Mouse (Mus musculus): ENCODE measurements around the gene Adamts17.

Gene Adamts17

GRCm38 (mm10) chr7:66933251-66933650, 93.7 kb downstream of the Adamts17 start:
- CTCF ChIA-PET, result no interaction called here

- CTCF ChIA-PET, result no interaction called here
These were observed 94.5 kb downstream of the Adamts17 start for GRCm38 (mm10) chr7:66934062-66934461.

- CTCF ChIA-PET, result no interaction called here
These were observed 95.5 kb downstream of the Adamts17 start for GRCm38 (mm10) chr7:66935041-66935440.

GRCm38 (mm10) chr7:66936042-66936755, 96.7 kb downstream of the Adamts17 start:
- CTCF ChIA-PET, result no interaction called here

GRCm38 (mm10) chr7:66936911-66937310, 97.4 kb downstream of the Adamts17 start:
- CTCF ChIA-PET, result no interaction called here

- CTCF ChIA-PET, result no interaction called here
These were observed 99.7 kb downstream of the Adamts17 start for GRCm38 (mm10) chr7:66938988-66939783.

- CTCF ChIA-PET, result no interaction called here
These were observed 101.2 kb downstream of the Adamts17 start for GRCm38 (mm10) chr7:66940761-66941160.

GRCm38 (mm10) chr7:66949006-66949405, 109.5 kb downstream of the Adamts17 start:
- CTCF ChIA-PET, result no interaction called here

- CTCF ChIA-PET, result interaction anchor here (0.5 kb wide), 1 partner anchor 1266 kb away, joined by 4 read pairs; no protein-coding TSS in a partner anchor
These were observed 113.4 kb downstream of the Adamts17 start for GRCm38 (mm10) chr7:66952921-66953320.

GRCm38 (mm10) chr7:66954073-66954472, 114.5 kb downstream of the Adamts17 start:
- CTCF ChIA-PET, result no interaction called here

GRCm38 (mm10) chr7:66954723-66955122, 115.2 kb downstream of the Adamts17 start:
- CTCF ChIA-PET, result no interaction called here

- CTCF ChIA-PET, result no interaction called here
These were observed 116.0 kb downstream of the Adamts17 start for GRCm38 (mm10) chr7:66955455-66955919.

- CTCF ChIA-PET, result no interaction called here
These were observed 116.4 kb downstream of the Adamts17 start for GRCm38 (mm10) chr7:66955978-66956377.

- CTCF ChIA-PET, result no interaction called here
These were observed 118.2 kb downstream of the Adamts17 start for GRCm38 (mm10) chr7:66957764-66958163.

GRCm38 (mm10) chr7:66960246-66961033, 120.9 kb downstream of the Adamts17 start:
- CTCF ChIA-PET, result no interaction called here

- CTCF ChIA-PET, result no interaction called here
These were observed 123.2 kb downstream of the Adamts17 start for GRCm38 (mm10) chr7:66962736-66963135.

GRCm38 (mm10) chr7:66963541-66963940, 124.0 kb downstream of the Adamts17 start:
- CTCF ChIA-PET, result no interaction called here

- CTCF ChIA-PET, result no interaction called here
These were observed 127.1 kb downstream of the Adamts17 start for GRCm38 (mm10) chr7:66966541-66967205.

GRCm38 (mm10) chr7:66967206-66967919, 127.8 kb downstream of the Adamts17 start:
- CTCF ChIA-PET, result no interaction called here

GRCm38 (mm10) chr7:66968661-66969060, 129.1 kb downstream of the Adamts17 start:
- CTCF ChIA-PET, result no interaction called here

GRCm38 (mm10) chr7:66969199-66969598, 129.7 kb downstream of the Adamts17 start:
- CTCF ChIA-PET, result no interaction called here

Data from spleen, embryonic (tissue).